Mouse (Mus musculus) brain, embryonic 14.5 days (tissue): ENCODE measurements at regions not wholly inside any gene's neighbourhood (a gene's known extent, or its start where the extent isn't known, plus 50 kb on each side); places are given as distances from the start of the nearest gene placed in this dataset.

Experiments
- CTCF ChIP-seq: fragments of 200-500 bp; IDR thresholded peaks from 2 replicates; pipeline ENCODE4 v1.5.1; 2012; ENCODE audit warnings: inconsistent platforms, mild to moderate bottlenecking, moderate library complexity, borderline replicate concordance; ENCODE audit not compliant: insufficient read depth, insufficient read length; ENCODE audit errors: extremely low read depth
- POLR2A ChIP-seq: fragments of 200-500 bp; IDR thresholded peaks from 2 replicates; pipeline ENCODE4 v1.6.1; 2012; ENCODE audit warnings: mild to moderate bottlenecking, inconsistent platforms, borderline replicate concordance; ENCODE audit not compliant: poor library complexity, insufficient read depth, insufficient read length, severe bottlenecking; ENCODE audit errors: extremely low read depth

GRCm38 (mm10) chr17:47246605-47247004 lies 122.1 kb upstream of the Mrps10 start:
- no peak for TF ChIP-seq CTCF
- TF ChIP-seq POLR2A: no peak
